Mouse (Mus musculus) heart, embryonic 11.5 days (tissue): ENCODE results near the gene Ptprc. TPM values are rescaled to one million over a fixed set of nuclear protein-coding genes. Genes with fewer than 3 reads are reported as not detected.

ENCODE experiments used
- ATAC-seq: fragments of 200-750 bp; cut with Nextera tagmentation; replicated peaks from 2 replicates; pipeline ENCODE4 v1.8.0; 2017; ENCODE audit warnings: moderate library complexity; ENCODE audit not compliant: insufficient number of reproducible peaks, low FRiP score, low TSS enrichment
- H3K27ac ChIP-seq: fragments of 300-500 bp; sonication (generic); 2 replicates; pipeline ENCODE4 v1.5.1; 2014; ENCODE audit warnings: mild to moderate bottlenecking, low read depth, low read length
- H3K27me3 ChIP-seq: fragments of 300-500 bp; sonication (generic); 2 replicates; pipeline ENCODE4 v1.6.1; 2014; ENCODE audit warnings: mild to moderate bottlenecking, low read length, mixed read lengths; ENCODE audit not compliant: control insufficient read depth, insufficient read depth
- H3K36me3 ChIP-seq: fragments of 300-500 bp; sonication (generic); 2 replicates; pipeline ENCODE4 v1.6.1; 2014; ENCODE audit warnings: mild to moderate bottlenecking, low read length, moderate library complexity, mixed read lengths; ENCODE audit not compliant: control insufficient read depth, insufficient read depth
- H3K4me1 ChIP-seq: fragments of 300-500 bp; sonication (generic); 2 replicates; pipeline ENCODE4 v1.6.1; 2014; ENCODE audit warnings: low read length; ENCODE audit not compliant: control insufficient read depth, insufficient read depth
- H3K4me2 ChIP-seq: fragments of 300-500 bp; sonication (generic); 2 replicates; pipeline ENCODE4 v1.6.1; 2014; ENCODE audit warnings: mild to moderate bottlenecking, moderate library complexity
- H3K4me3 ChIP-seq: fragments of 300-500 bp; sonication (generic); 2 replicates; pipeline ENCODE4 v1.5.1; 2014; ENCODE audit warnings: low read depth, low read length
- H3K9ac ChIP-seq: fragments of 300-500 bp; sonication (generic); 2 replicates; pipeline ENCODE4 v1.6.1; 2014; ENCODE audit warnings: mild to moderate bottlenecking, low read depth, low read length, moderate library complexity
- H3K9me3 ChIP-seq: fragments of 300-500 bp; sonication (generic); replicated peaks from 2 replicates; pipeline ENCODE4 v1.6.1; 2016; ENCODE audit warnings: low read length; ENCODE audit not compliant: control insufficient read depth
- WGBS: fragments of 180-500 bp; shearing (Covaris S2); extraction: QIAGEN DNeasy Blood & Tissue Kit; methylation state at CpG from one replicate; pipeline ENCODE4 v1.1.7; 2014; ENCODE audit not compliant: insufficient replicate concordance; 5-methylcytosine and 5-hydroxymethylcytosine counted together
- polyA plus RNA-seq: library from polyadenylated mRNA; unstranded; fragments of >200 nt; fragmentation: Nextera tagmentation; extraction: Ambion mirVana; gene quantifications from 2 replicates; pipeline ENCODE4 v1.2.1, GENCODE M21; 2014

Gene Ptprc
- polyA plus RNA-seq, 1 experiment from 2014 or later, result 1.1 TPM

GRCm38 (mm10) chr1:138140769-138141168 lies 34.7 kb downstream of the Ptprc start:
- H3K4me3 ChIP-seq, result no peak overlapping the region
- no peak for ATAC-seq
- no peaks in the 10 kb centered on the region for H3K36me3 ChIP-seq
- H3K9me3 ChIP-seq, result no peaks in the 10 kb centered on the region
- H3K9ac ChIP-seq, result no peak overlapping the region
- H3K27ac ChIP-seq, result no peak overlapping the region
- H3K4me2 ChIP-seq, result no peak overlapping the region
- 70% methylated on average over 4 of the region's 4 CpGs for WGBS
- no peaks in the 10 kb centered on the region for H3K27me3 ChIP-seq
- H3K4me1 ChIP-seq, result no peaks in the 10 kb centered on the region

GRCm38 (mm10) chr1:138137696-138138095 lies 37.8 kb downstream of the Ptprc start:
- Histone ChIP-seq H3K4me1 (no peaks in the 10 kb centered on the region), H3K27ac (no peak overlapping the region), H3K9ac (no peak overlapping the region), H3K36me3 (no peaks in the 10 kb centered on the region), H3K9me3 (no peaks in the 10 kb centered on the region), H3K4me2 (no peak overlapping the region), H3K27me3 (no peaks in the 10 kb centered on the region), H3K4me3 (no peak overlapping the region)
- ATAC-seq, result no peak
- 78% methylated on average over 4 of the region's 4 CpGs for WGBS

- H3K27ac ChIP-seq, result no peak overlapping the region
- no peaks in the 10 kb centered on the region for H3K36me3 ChIP-seq
- no peaks in the 10 kb centered on the region for H3K4me1 ChIP-seq
- no peaks in the 10 kb centered on the region for H3K27me3 ChIP-seq
- ATAC-seq, result no peak
- H3K4me2 ChIP-seq, result no peak overlapping the region
- 90% methylated on average over 6 of the region's 6 CpGs for whole genome bisulfite sequencing
- H3K9ac ChIP-seq, result no peak overlapping the region
- H3K4me3 ChIP-seq, result no peak overlapping the region
- H3K9me3 ChIP-seq, result no peaks in the 10 kb centered on the region
Observed at GRCm38 (mm10) chr1:138137024-138137577, 38.4 kb downstream of the Ptprc start.

- WGBS, result 55% methylated on average over 17 of the region's 17 CpGs
- Histone ChIP-seq H3K27ac (no peak overlapping the region), H3K4me2 (peak overlapping the region; percentile 38), H3K27me3 (no peaks in the 10 kb centered on the region), H3K36me3 (no peaks in the 10 kb centered on the region), H3K4me3 (no peak overlapping the region), H3K4me1 (no peaks in the 10 kb centered on the region), H3K9me3 (no peaks in the 10 kb centered on the region), H3K9ac (0 out of 2 replicates have a peak overlapping the region, but pooled peaks have one; percentile 22)
- ATAC-seq, result no peak
Observed at GRCm38 (mm10) chr1:138136373-138136779, 39.1 kb downstream of the Ptprc start.

GRCm38 (mm10) chr1:138135637-138136372 lies 39.7 kb downstream of the Ptprc start:
- H3K9ac ChIP-seq, result no peak overlapping the region
- no peaks in the 10 kb centered on the region for H3K36me3 ChIP-seq
- ATAC-seq, result no peak
- no peaks in the 10 kb centered on the region for H3K4me1 ChIP-seq
- H3K27me3 ChIP-seq, result no peaks in the 10 kb centered on the region
- WGBS, result 69% methylated on average over 9 of the region's 9 CpGs
- H3K27ac ChIP-seq, result no peak overlapping the region
- H3K4me3 ChIP-seq, result no peak overlapping the region
- no peaks in the 10 kb centered on the region for H3K9me3 ChIP-seq
- H3K4me2 ChIP-seq, result peak overlapping the region; percentile 38; the same call in 1 of the 2 replicates

- no peaks in the 10 kb centered on the region for H3K27me3 ChIP-seq
- H3K9me3 ChIP-seq, result no peaks in the 10 kb centered on the region
- no peaks in the 10 kb centered on the region for H3K4me1 ChIP-seq
- ATAC-seq, result no peak
- no peak overlapping the region for H3K27ac ChIP-seq
- H3K4me2 ChIP-seq, result no peak overlapping the region
- no peak overlapping the region for H3K4me3 ChIP-seq
- no peak overlapping the region for H3K9ac ChIP-seq
- H3K36me3 ChIP-seq, result no peaks in the 10 kb centered on the region
Observed at GRCm38 (mm10) chr1:138135117-138135516, 40.4 kb downstream of the Ptprc start.

GRCm38 (mm10) chr1:138134324-138134723 lies 41.2 kb downstream of the Ptprc start:
- no peaks in the 10 kb centered on the region for H3K27me3 ChIP-seq
- H3K9ac ChIP-seq, result no peak overlapping the region
- ATAC-seq, result no peak
- no peak overlapping the region for H3K4me2 ChIP-seq
- no peak overlapping the region for H3K4me3 ChIP-seq
- H3K4me1 ChIP-seq, result no peaks in the 10 kb centered on the region
- no peaks in the 10 kb centered on the region for H3K36me3 ChIP-seq
- WGBS, result 65% methylated on average over 6 of the region's 6 CpGs
- no peak overlapping the region for H3K27ac ChIP-seq
- H3K9me3 ChIP-seq, result no peaks in the 10 kb centered on the region

GRCm38 (mm10) chr1:138131739-138132138 lies 43.8 kb downstream of the Ptprc start:
- Histone ChIP-seq H3K4me3 (no peak overlapping the region), H3K4me1 (no peaks in the 10 kb centered on the region), H3K4me2 (no peak overlapping the region), H3K9ac (no peak overlapping the region), H3K36me3 (no peaks in the 10 kb centered on the region), H3K27me3 (no peaks in the 10 kb centered on the region), H3K9me3 (no peaks in the 10 kb centered on the region), H3K27ac (no peak overlapping the region)
- ATAC-seq, result no peak
- WGBS, result 60% methylated on average over 2 of the region's 2 CpGs

GRCm38 (mm10) chr1:138130145-138130544 lies 45.4 kb downstream of the Ptprc start:
- Histone ChIP-seq H3K4me1 (no peaks in the 10 kb centered on the region), H3K36me3 (no peaks in the 10 kb centered on the region), H3K9ac (no peak overlapping the region), H3K4me2 (no peak overlapping the region), H3K9me3 (no peaks in the 10 kb centered on the region), H3K27ac (no peak overlapping the region), H3K27me3 (no peaks in the 10 kb centered on the region), H3K4me3 (no peak overlapping the region)
- 64% methylated on average over 4 of the region's 4 CpGs for WGBS
- ATAC-seq, result no peak
